Comparison of ENCODE assay signal across 16 mouse cellular contexts in the genomic region with DNA sequence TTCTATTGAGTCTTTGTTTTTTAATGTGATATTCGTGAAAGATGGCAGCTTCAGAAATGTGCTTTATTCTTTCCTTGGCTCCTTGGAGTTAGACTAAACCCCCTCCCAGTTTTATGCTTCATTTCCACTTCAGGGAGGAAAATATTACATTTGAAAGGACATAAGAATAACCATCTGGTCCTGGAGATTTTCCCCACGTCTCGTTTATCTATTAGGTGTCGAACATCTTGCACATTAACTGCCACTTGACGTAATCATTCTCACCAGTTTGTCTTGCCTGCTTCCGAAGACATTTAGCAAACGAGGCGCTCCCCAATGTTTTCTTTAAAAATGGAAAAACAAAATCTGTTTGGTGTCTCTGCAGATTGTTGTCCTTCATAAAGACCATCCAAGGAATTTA.
DNase-seq lines count a peak whose midpoint lies in the region; ATAC-seq and TF ChIP-seq lines count a peak whose summit lies in the region.
"Had no signal": no experiment of that assay in that cellular context is flagged by ENCODE, and none has a peak within 500 bp of the region (broad histone marks: within the 10 kb centered on the region; RNA-seq: fewer than 3 reads in every experiment).

No protein-coding gene starts in this region.

- no peaks in the 10 kb centered on the region for H3K36me3 ChIP-seq in forebrain, embryonic 14.5 days (ENCODE audit: control insufficient read depth, insufficient read depth, low read length)
- H3K36me3 ChIP-seq in forebrain, embryonic 10.5 days (replicated peaks), result no peaks in the 10 kb centered on the region
- H3K36me3 ChIP-seq: embryonic facial prominence, embryonic 12.5 days; heart, embryonic 13.5 days had no signal

- no peaks in the 10 kb centered on the region for H3K9me3 ChIP-seq in forebrain, embryonic 14.5 days (replicated peaks; ENCODE audit: control insufficient read depth, low read length)
- H3K9me3 ChIP-seq in forebrain, embryonic 10.5 days, result no peaks in the 10 kb centered on the region
- H3K9me3 ChIP-seq: embryonic facial prominence, embryonic 12.5 days; heart, embryonic 13.5 days had no signal

- H3K27me3 ChIP-seq in forebrain, embryonic 14.5 days (replicated peaks; ENCODE audit: control insufficient read depth, insufficient read depth, low read length), result no peaks in the 10 kb centered on the region
- no peaks in the 10 kb centered on the region for H3K27me3 ChIP-seq in forebrain, embryonic 10.5 days (ENCODE audit: poor library complexity, severe bottlenecking)
- H3K27me3 ChIP-seq: CH12.LX; embryonic facial prominence, embryonic 12.5 days; heart, embryonic 13.5 days had no signal

- TF ChIP-seq CTCF in layer of hippocampus, adult 2 months (conservative IDR thresholded peaks at IDR 0.05), result no peak

- H3K27ac ChIP-seq in forebrain, embryonic 14.5 days (ENCODE audit: low read depth, low read length), result no peak overlapping the region
- H3K27ac ChIP-seq in forebrain, embryonic 10.5 days, result no peak overlapping the region
- H3K27ac ChIP-seq in layer of hippocampus, adult 2 months, result peak overlapping the region; percentile 82
- H3K27ac ChIP-seq: embryonic facial prominence, embryonic 12.5 days; heart, embryonic 13.5 days had no signal

- ATAC-seq in forebrain, embryonic 14.5 days, result peak; percentile 42; the same call in 1 of the 2 replicates
- ATAC-seq: activated CD4-positive, CD25-positive, alpha-beta regulatory T cell, adult 4 months; Patski had no signal

- H3K4me2 ChIP-seq in forebrain, embryonic 14.5 days (ENCODE audit: low read length), result no peak overlapping the region
- H3K4me2 ChIP-seq: embryonic facial prominence, embryonic 12.5 days; heart, embryonic 13.5 days had no signal

- no peak overlapping the region for H3K9ac ChIP-seq in forebrain, embryonic 14.5 days (ENCODE audit: low read length)
- H3K9ac ChIP-seq: embryonic facial prominence, embryonic 12.5 days; heart, embryonic 13.5 days had no signal

- H3K4me3 ChIP-seq in forebrain, embryonic 14.5 days (ENCODE audit: low read depth, low read length), result no peak overlapping the region
- H3K4me3 ChIP-seq in forebrain, embryonic 10.5 days, result no peak overlapping the region
- no peak overlapping the region for H3K4me3 ChIP-seq in layer of hippocampus, adult 2 months
- H3K4me3 ChIP-seq: embryonic facial prominence, embryonic 12.5 days; heart, embryonic 13.5 days had no signal

- no peaks in the 10 kb centered on the region for H3K4me1 ChIP-seq in forebrain, embryonic 14.5 days (ENCODE audit: control insufficient read depth, insufficient read depth, low read length)
- no peaks in the 10 kb centered on the region for H3K4me1 ChIP-seq in forebrain, embryonic 10.5 days
- H3K4me1 ChIP-seq: embryonic facial prominence, embryonic 12.5 days; heart, embryonic 13.5 days had no signal

- WGBS in forebrain, embryonic 14.5 days, result 70% methylated on average over 8 of the region's 8 CpGs
- WGBS in forebrain, embryonic 10.5 days, result 92% methylated on average over 8 of the region's 8 CpGs

- peak; percentile 61 for DNase-seq in forebrain, embryonic 14.5 days (ENCODE audit: low spot score)
- DNase-seq in forebrain, embryonic 10.5 days (ENCODE audit: extremely low spot score, low spot score), result no peak
- no peak for DNase-seq in layer of hippocampus, adult 2 months (ENCODE audit: low spot score in 2 of 2)
- no peak for DNase-seq in layer of hippocampus, postnatal 36 days
- peak; percentile 1 for DNase-seq in retina, embryonic 14.5 days (ENCODE audit: low spot score)
- DNase-seq in retina, postnatal 1 day, result no peak
- DNase-seq: adrenal gland, postnatal 14 days; cerebellum, adult 2 months; gastrocnemius, postnatal 36 days; heart, adult 11 months; heart, postnatal 36 days had no signal

Comparison
In these comparisons a context has a peak if more than half of its experiments do, and no peak if none do; other contexts are left out.
1. DNase-seq: peak in forebrain, embryonic 14.5 days (single experiment) and retina, embryonic 14.5 days (single experiment); none in forebrain, embryonic 10.5 days (single experiment), layer of hippocampus, adult 2 months (0 of 2), layer of hippocampus, postnatal 36 days (0 of 2) and retina, postnatal 1 day (single experiment).